Mouse (Mus musculus): ENCODE results near the gene Pcare. TPM values are rescaled to one million over a fixed set of nuclear protein-coding genes. Genes with fewer than 3 reads are reported as not detected.
"Not testable (repeated sequence)": the region's sequence is repeated elsewhere in the genome, so short reads cannot be mapped to it uniquely, and the experiment has no call there.

Gene Pcare
- total RNA-seq (2021), result under 1 TPM; 0.34 to 0.40 TPM
- long read RNA-seq, experiment 1, full-length matches to known transcripts, result 1 of 2 reads
- long read RNA-seq, experiment 1, partial matches to known transcripts, result 0 of 2 reads
- long read RNA-seq, experiment 1, other reads (novel, unspliced or antisense), result 1 of 2 reads
- long read RNA-seq, experiment 2, result 0 reads

GRCm38 (mm10) chr17:71752831-71753230, at the start of gene Pcare:
Gene Pcare (minus strand): TSS chr17:71752894.
- peak; percentile 29 to 39 for DNase-seq (ENCODE audit: low spot score in 2 of 2)
- intact Hi-C loops (cut with DNase I), result no loop called here

GRCm38 (mm10) chr17:71795521-71796205, 43.0 kb upstream of the Pcare start:
- intact Hi-C loops (cut with DNase I), result no loop called here
- no peak for DNase-seq (ENCODE audit: low spot score in 2 of 2)

- intact Hi-C loops (cut with DNase I), result loop anchor here (5.0 kb wide), 1 partner anchor 129 kb away; no protein-coding TSS in a partner anchor
Measured at GRCm38 (mm10) chr17:71791622-71792021, 38.9 kb upstream of the Pcare start.

GRCm38 (mm10) chr17:71791109-71791508, 38.4 kb upstream of the Pcare start:
- intact Hi-C loops (cut with DNase I), result loop anchor here (5.0 kb wide), 1 partner anchor 129 kb away; no protein-coding TSS in a partner anchor
- DNase-seq (ENCODE audit: low spot score in 2 of 2), result no peak

More at GRCm38 (mm10) chr17:71791622-71792021, 38.9 kb upstream of the Pcare start:
- no peak for DNase-seq (ENCODE audit: low spot score in 2 of 2)

GRCm38 (mm10) chr17:71786456-71786855, 33.8 kb upstream of the Pcare start:
- no peak for DNase-seq (ENCODE audit: low spot score in 2 of 2)
- intact Hi-C loops (cut with DNase I), result no loop called here

- peak in 1 of 2 experiments; percentile 27 for DNase-seq (ENCODE audit: low spot score in 2 of 2)
- intact Hi-C loops (cut with DNase I), result loop anchor here (5.0 kb wide), 2 partner anchors 36 to 106 kb away; no protein-coding TSS in a partner anchor
Measured at GRCm38 (mm10) chr17:71783366-71783735, 30.7 kb upstream of the Pcare start.

- DNase-seq (ENCODE audit: low spot score in 2 of 2), result peak; percentile 52 to 55
- intact Hi-C loops (cut with DNase I), result loop anchor here (5.0 kb wide), 2 partner anchors 36 to 106 kb away; no protein-coding TSS in a partner anchor
Measured at GRCm38 (mm10) chr17:71782699-71783365, 30.1 kb upstream of the Pcare start.

GRCm38 (mm10) chr17:71782242-71782698, 29.6 kb upstream of the Pcare start:
- peak in 1 of 2 experiments; percentile 42 for DNase-seq (ENCODE audit: low spot score in 2 of 2)
- intact Hi-C loops (cut with DNase I), result loop anchor here (5.0 kb wide), 2 partner anchors 35 to 105 kb away; no protein-coding TSS in a partner anchor

- intact Hi-C loops (cut with DNase I), result loop anchor here (5.0 kb wide), 2 partner anchors 34 to 104 kb away; no protein-coding TSS in a partner anchor
- peak; percentile 74 to 86 for DNase-seq (ENCODE audit: low spot score in 2 of 2)
Measured at GRCm38 (mm10) chr17:71780945-71781344, 28.3 kb upstream of the Pcare start.

GRCm38 (mm10) chr17:71780490-71780889, 27.8 kb upstream of the Pcare start:
- intact Hi-C loops (cut with DNase I), result loop anchor here (5.0 kb wide), 2 partner anchors 33 to 103 kb away; no protein-coding TSS in a partner anchor
- DNase-seq (ENCODE audit: low spot score in 2 of 2), result no peak

GRCm38 (mm10) chr17:71778696-71779095, 26.0 kb upstream of the Pcare start:
- DNase-seq (ENCODE audit: low spot score in 2 of 2), result no peak
- intact Hi-C loops (cut with DNase I), result no loop called here

- DNase-seq (ENCODE audit: low spot score in 2 of 2), result no peak
- intact Hi-C loops (cut with DNase I), result no loop called here
Measured at GRCm38 (mm10) chr17:71775279-71775678, 22.6 kb upstream of the Pcare start.

- intact Hi-C loops (cut with DNase I), result no loop called here
Measured at GRCm38 (mm10) chr17:71774173-71774572, 21.5 kb upstream of the Pcare start.

GRCm38 (mm10) chr17:71770696-71771095, 18.0 kb upstream of the Pcare start:
- intact Hi-C loops (cut with DNase I), result no loop called here
- DNase-seq (ENCODE audit: low spot score in 2 of 2), result no peak

More at GRCm38 (mm10) chr17:71774173-71774572, 21.5 kb upstream of the Pcare start:
- DNase-seq (ENCODE audit: low spot score in 2 of 2), result no peak

- intact Hi-C loops (cut with DNase I), result no loop called here
Measured at GRCm38 (mm10) chr17:71769564-71769963, 16.9 kb upstream of the Pcare start.

GRCm38 (mm10) chr17:71768173-71768572, 15.5 kb upstream of the Pcare start, which contains the start of gene Clip4:
Gene Clip4 (plus strand): TSS chr17:71768473.
- DNase-seq (ENCODE audit: low spot score in 2 of 2); intact Hi-C loops (cut with DNase I): not testable (repeated sequence)

More at GRCm38 (mm10) chr17:71769564-71769963, 16.9 kb upstream of the Pcare start:
- DNase-seq (ENCODE audit: low spot score in 2 of 2), result no peak

GRCm38 (mm10) chr17:71760536-71760935, 7.8 kb upstream of the Pcare start:
- no peak for DNase-seq (ENCODE audit: low spot score in 2 of 2)
- intact Hi-C loops (cut with DNase I), result no loop called here

GRCm38 (mm10) chr17:71749616-71750168, 3.0 kb downstream of the Pcare start:
- intact Hi-C loops (cut with DNase I), result loop anchor here (5.0 kb wide), 1 partner anchor 33 kb away; no protein-coding TSS in a partner anchor
- DNase-seq (ENCODE audit: low spot score in 2 of 2), result no peak

- intact Hi-C loops (cut with DNase I), result loop anchor here (5.0 kb wide), 1 partner anchor 35 kb away; no protein-coding TSS in a partner anchor
- DNase-seq (ENCODE audit: low spot score in 2 of 2), result no peak
Measured at GRCm38 (mm10) chr17:71747561-71747960, 5.1 kb downstream of the Pcare start.
